Mouse (Mus musculus) heart, embryonic 11.5 days (tissue): ENCODE data around the gene Tom1l2. TPM values are rescaled to one million over a fixed set of nuclear protein-coding genes. Genes with fewer than 3 reads are reported as not detected.

Experiments
- ATAC-seq: fragments of 200-750 bp; cut with Nextera tagmentation; replicated peaks from 2 replicates; pipeline ENCODE4 v1.8.0; 2017; ENCODE audit warnings: moderate library complexity; ENCODE audit not compliant: insufficient number of reproducible peaks, low FRiP score, low TSS enrichment
- H3K27ac ChIP-seq: fragments of 300-500 bp; sonication (generic); 2 replicates; pipeline ENCODE4 v1.5.1; 2014; ENCODE audit warnings: mild to moderate bottlenecking, low read depth, low read length
- H3K27me3 ChIP-seq: fragments of 300-500 bp; sonication (generic); 2 replicates; pipeline ENCODE4 v1.6.1; 2014; ENCODE audit warnings: mild to moderate bottlenecking, low read length, mixed read lengths; ENCODE audit not compliant: control insufficient read depth, insufficient read depth
- H3K36me3 ChIP-seq: fragments of 300-500 bp; sonication (generic); 2 replicates; pipeline ENCODE4 v1.6.1; 2014; ENCODE audit warnings: mild to moderate bottlenecking, low read length, moderate library complexity, mixed read lengths; ENCODE audit not compliant: control insufficient read depth, insufficient read depth
- H3K4me1 ChIP-seq: fragments of 300-500 bp; sonication (generic); 2 replicates; pipeline ENCODE4 v1.6.1; 2014; ENCODE audit warnings: low read length; ENCODE audit not compliant: control insufficient read depth, insufficient read depth
- H3K4me2 ChIP-seq: fragments of 300-500 bp; sonication (generic); 2 replicates; pipeline ENCODE4 v1.6.1; 2014; ENCODE audit warnings: mild to moderate bottlenecking, moderate library complexity
- H3K4me3 ChIP-seq: fragments of 300-500 bp; sonication (generic); 2 replicates; pipeline ENCODE4 v1.5.1; 2014; ENCODE audit warnings: low read depth, low read length
- H3K9ac ChIP-seq: fragments of 300-500 bp; sonication (generic); 2 replicates; pipeline ENCODE4 v1.6.1; 2014; ENCODE audit warnings: mild to moderate bottlenecking, low read depth, low read length, moderate library complexity
- H3K9me3 ChIP-seq: fragments of 300-500 bp; sonication (generic); replicated peaks from 2 replicates; pipeline ENCODE4 v1.6.1; 2016; ENCODE audit warnings: low read length; ENCODE audit not compliant: control insufficient read depth
- WGBS: fragments of 180-500 bp; shearing (Covaris S2); extraction: QIAGEN DNeasy Blood & Tissue Kit; methylation state at CpG from one replicate; pipeline ENCODE4 v1.1.7; 2014; ENCODE audit not compliant: insufficient replicate concordance; 5-methylcytosine and 5-hydroxymethylcytosine counted together
- polyA plus RNA-seq: library from polyadenylated mRNA; unstranded; fragments of >200 nt; fragmentation: Nextera tagmentation; extraction: Ambion mirVana; gene quantifications from 2 replicates; pipeline ENCODE4 v1.2.1, GENCODE M21; 2014

Gene Tom1l2
- polyA plus RNA-seq, 1 experiment from 2014 or later, result 16.0 TPM

DNA sequence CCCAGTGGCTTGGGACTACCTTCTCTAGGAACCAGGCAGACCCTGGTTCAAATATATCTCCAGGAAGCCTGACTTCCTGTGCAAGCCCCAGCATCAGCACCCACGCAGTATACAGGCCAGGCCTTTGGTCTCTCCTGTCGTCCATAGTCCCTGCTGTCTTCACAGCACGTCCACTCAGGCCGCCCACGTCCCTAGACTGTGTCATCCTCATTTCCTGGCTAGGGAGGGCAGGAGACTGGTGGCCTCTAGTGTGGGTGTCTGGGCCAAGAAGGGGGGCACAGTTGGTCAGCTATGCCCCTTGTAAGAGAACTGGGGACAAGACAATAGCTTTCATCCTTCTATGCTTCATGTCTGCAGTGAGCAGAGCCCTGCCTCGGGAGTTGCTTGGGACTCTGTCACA lies 160.2 kb downstream of the Tom1l2 start:
- no peak overlapping the region for H3K4me3 ChIP-seq
- H3K27me3 ChIP-seq, result no peaks in the 10 kb centered on the region
- H3K9ac ChIP-seq, result no peak overlapping the region
- H3K27ac ChIP-seq, result no peak overlapping the region
- peaks cover 6% of the 10 kb centered on the region for H3K4me1 ChIP-seq
- H3K36me3 ChIP-seq, result peaks cover 65% of the 10 kb centered on the region
- no peak overlapping the region for H3K4me2 ChIP-seq
- peaks cover 8% of the 10 kb centered on the region for H3K9me3 ChIP-seq
- WGBS, result 63% methylated on average over 6 of the region's 6 CpGs
- ATAC-seq, result no peak

- no peak for ATAC-seq
- no peak overlapping the region for H3K9ac ChIP-seq
- H3K36me3 ChIP-seq, result peaks cover 83% of the 10 kb centered on the region
- H3K27me3 ChIP-seq, result no peaks in the 10 kb centered on the region
- H3K4me2 ChIP-seq, result no peak overlapping the region
- H3K9me3 ChIP-seq, result peaks cover 8% of the 10 kb centered on the region
- no peak overlapping the region for H3K4me3 ChIP-seq
- 81% methylated on average over 17 of the region's 17 CpGs for WGBS
- H3K27ac ChIP-seq, result no peak overlapping the region
- peaks cover 16% of the 10 kb centered on the region for H3K4me1 ChIP-seq
These were observed 162.6 kb downstream of the Tom1l2 start for GRCm38 (mm10) chr11:60190055-60190641.

GRCm38 (mm10) chr11:60189501-60190040 lies 163.1 kb downstream of the Tom1l2 start:
- no peak for ATAC-seq
- peak overlapping the region; percentile 22; the same call in 1 of the 2 replicates for H3K27ac ChIP-seq
- H3K9me3 ChIP-seq, result peaks cover 4% of the 10 kb centered on the region
- H3K9ac ChIP-seq, result no peak overlapping the region
- H3K27me3 ChIP-seq, result no peaks in the 10 kb centered on the region
- peaks cover 79% of the 10 kb centered on the region for H3K36me3 ChIP-seq
- peaks cover 22% of the 10 kb centered on the region for H3K4me1 ChIP-seq
- no peak overlapping the region for H3K4me2 ChIP-seq
- no peak overlapping the region for H3K4me3 ChIP-seq
- 84% methylated on average over 21 of the region's 21 CpGs for WGBS

- no peak overlapping the region for H3K27ac ChIP-seq
- H3K9me3 ChIP-seq, result no peaks in the 10 kb centered on the region
- no peak overlapping the region for H3K4me3 ChIP-seq
- no peak overlapping the region for H3K4me2 ChIP-seq
- peaks cover 34% of the 10 kb centered on the region for H3K4me1 ChIP-seq
- H3K36me3 ChIP-seq, result peaks cover 67% of the 10 kb centered on the region
- WGBS, result 92% methylated on average over 25 of the region's 25 CpGs
- H3K27me3 ChIP-seq, result no peaks in the 10 kb centered on the region
- no peak overlapping the region for H3K9ac ChIP-seq
- ATAC-seq, result no peak
These were observed 164.3 kb downstream of the Tom1l2 start for GRCm38 (mm10) chr11:60188275-60188853.

DNA sequence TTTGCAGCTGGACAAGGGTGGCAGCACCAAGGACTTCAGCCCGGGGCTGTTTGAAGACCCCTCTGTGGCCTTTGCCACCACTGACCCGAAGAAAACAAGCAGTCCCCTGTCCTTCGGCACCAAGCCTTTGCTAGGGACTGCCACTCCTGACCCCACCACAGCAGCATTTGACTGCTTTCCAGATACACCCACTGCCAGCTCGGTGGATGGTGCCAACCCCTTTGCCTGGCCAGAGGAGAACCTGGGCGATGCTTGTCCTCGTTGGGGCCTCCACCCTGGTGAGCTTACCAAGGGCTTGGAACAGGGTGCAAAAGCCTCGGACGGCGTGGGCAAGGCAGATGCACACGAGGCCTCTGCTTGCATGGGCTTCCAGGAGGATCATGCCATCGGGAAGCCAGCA lies 165.6 kb downstream of the Tom1l2 start:
- Histone ChIP-seq H3K4me2 (no peak overlapping the region), H3K27ac (no peak overlapping the region), H3K4me1 (peaks cover 42% of the 10 kb centered on the region), H3K9me3 (no peaks in the 10 kb centered on the region), H3K4me3 (no peak overlapping the region), H3K36me3 (peaks cover 59% of the 10 kb centered on the region), H3K9ac (no peak overlapping the region), H3K27me3 (no peaks in the 10 kb centered on the region)
- ATAC-seq, result no peak
- 86% methylated on average over 11 of the region's 11 CpGs for WGBS

DNA sequence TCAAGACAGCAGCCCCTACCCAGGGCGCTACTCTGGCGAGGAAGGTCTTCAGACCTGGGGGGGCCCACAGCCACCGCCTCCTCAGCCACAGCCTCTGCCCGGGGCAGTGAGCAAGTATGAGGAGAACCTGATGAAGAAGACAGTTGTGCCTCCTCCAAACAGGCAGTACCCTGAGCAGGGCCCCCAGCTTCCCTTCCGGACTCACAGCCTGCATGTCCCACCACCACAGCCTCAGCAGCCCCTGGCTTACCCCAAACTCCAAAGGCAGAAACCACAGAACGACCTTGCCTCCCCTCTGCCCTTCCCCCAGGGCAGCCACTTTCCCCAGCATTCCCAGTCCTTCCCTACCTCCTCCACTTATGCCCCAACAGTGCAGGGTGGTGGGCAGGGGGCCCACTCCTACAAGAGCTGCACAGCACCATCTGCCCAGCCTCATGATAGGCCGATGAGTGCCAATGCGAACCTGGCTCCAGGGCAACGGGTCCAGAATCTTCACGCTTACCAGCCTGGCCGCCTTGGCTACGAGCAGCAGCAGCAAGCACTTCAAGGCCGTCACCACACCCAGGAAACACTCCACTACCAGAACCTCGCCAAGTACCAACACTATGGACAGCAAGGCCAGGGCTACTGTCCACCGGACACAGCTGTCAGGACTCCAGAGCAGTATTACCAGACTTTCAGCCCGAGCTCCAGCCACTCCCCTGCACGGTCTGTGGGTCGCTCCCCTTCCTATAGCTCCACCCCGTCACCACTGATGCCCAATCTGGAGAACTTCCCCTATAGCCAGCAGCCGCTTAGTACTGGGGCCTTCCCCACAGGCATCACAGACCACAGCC lies 167.1 kb downstream of the Tom1l2 start:
- Histone ChIP-seq H3K27ac (0 out of 2 replicates have a peak overlapping the region, but pooled peaks have one; percentile 29), H3K36me3 (peaks cover 47% of the 10 kb centered on the region), H3K9me3 (no peaks in the 10 kb centered on the region), H3K27me3 (no peaks in the 10 kb centered on the region), H3K4me1 (peaks cover 53% of the 10 kb centered on the region), H3K4me2 (no peak overlapping the region), H3K9ac (no peak overlapping the region), H3K4me3 (no peak overlapping the region)
- 75% methylated on average over 20 of the region's 20 CpGs for whole genome bisulfite sequencing
- ATAC-seq, result no peak

DNA sequence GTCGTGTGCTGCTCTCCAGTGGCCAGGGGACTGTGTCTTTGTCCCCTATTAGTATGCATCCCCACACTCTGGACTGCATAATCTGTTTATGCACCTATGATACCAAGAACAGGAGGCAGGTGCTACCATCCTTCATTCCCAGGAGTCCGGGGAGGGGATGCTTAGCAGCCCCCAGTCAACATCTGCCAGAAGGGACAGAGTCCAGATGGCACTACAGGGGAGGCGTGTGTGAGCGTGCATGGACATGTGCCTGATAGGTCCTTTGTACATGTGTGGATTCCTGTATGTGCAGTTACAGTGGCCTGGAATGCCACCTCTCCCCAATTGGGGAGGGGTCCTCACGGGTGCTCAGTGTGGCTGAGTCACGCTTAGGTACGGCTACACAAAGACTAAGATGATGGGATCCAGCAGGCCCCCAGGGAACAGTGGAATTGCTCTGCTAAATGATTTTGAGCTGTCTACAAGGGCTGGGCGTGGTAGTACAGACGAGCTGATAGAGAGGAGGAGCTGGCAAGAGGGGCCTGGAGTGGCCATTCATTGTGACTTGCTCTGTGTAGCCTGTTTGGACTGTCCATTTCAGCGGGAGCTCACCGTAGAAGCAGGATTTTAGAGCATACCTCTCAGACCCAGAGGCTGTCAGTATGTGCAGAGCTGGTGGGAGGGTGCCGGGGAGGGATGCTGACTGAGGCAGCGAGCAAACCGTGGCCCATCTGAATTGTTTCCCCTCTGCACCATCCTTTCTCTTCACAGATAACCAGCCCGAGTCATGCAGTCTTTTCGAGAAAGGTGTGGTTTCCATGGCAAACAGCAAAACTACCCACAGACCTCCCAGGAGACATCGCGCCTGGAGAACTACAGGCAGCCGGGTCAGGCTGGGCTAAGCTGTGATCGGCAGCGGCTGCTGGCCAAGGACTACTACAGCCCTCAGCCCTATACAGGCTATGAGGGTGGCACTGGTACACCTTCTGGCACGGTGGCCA lies 168.1 kb downstream of the Tom1l2 start:
- peaks cover 40% of the 10 kb centered on the region for H3K36me3 ChIP-seq
- 46% methylated on average over 22 of the region's 22 CpGs for WGBS
- no peak overlapping the region for H3K4me3 ChIP-seq
- H3K9ac ChIP-seq, result peak overlapping the region; percentile 54
- H3K27ac ChIP-seq, result 0 out of 2 replicates have a peak overlapping the region, but pooled peaks have one; percentile 29
- H3K9me3 ChIP-seq, result no peaks in the 10 kb centered on the region
- peaks cover 62% of the 10 kb centered on the region for H3K4me1 ChIP-seq
- H3K4me2 ChIP-seq, result no peak overlapping the region; the same call in 1 of the 2 replicates
- no peaks in the 10 kb centered on the region for H3K27me3 ChIP-seq
- ATAC-seq, result no peak

GRCm38 (mm10) chr11:60182741-60183140 lies 170.0 kb downstream of the Tom1l2 start:
- Histone ChIP-seq H3K9ac (no peak overlapping the region), H3K36me3 (peaks cover 25% of the 10 kb centered on the region), H3K27ac (no peak overlapping the region), H3K4me1 (peaks cover 77% of the 10 kb centered on the region), H3K4me3 (no peak overlapping the region), H3K27me3 (no peaks in the 10 kb centered on the region), H3K4me2 (no peak overlapping the region), H3K9me3 (no peaks in the 10 kb centered on the region)
- ATAC-seq, result no peak
- WGBS, result 61% methylated on average over 2 of the region's 2 CpGs
